Mouse (Mus musculus) adrenal gland, postnatal 4 days (tissue): ENCODE results near the gene Ap1s3. TPM values are rescaled to one million over a fixed set of nuclear protein-coding genes. Genes with fewer than 3 reads are reported as not detected.

Experiments
- DNase-seq, 2 experiments: peaks; one replicate each; pipeline ENCODE4 v3.0.0; 2021 to 2022; ENCODE audit warnings: low spot score in 2 of 2, mixed read lengths in 2 of 2
- total RNA-seq, 2 experiments: library from RNA; stranded (reverse); gene quantifications; 2 replicates each; pipeline ENCODE4 v1.2.3; 2021

Ap1s3 gene
- total RNA-seq, 2 experiments from 2014 or later: 1.4 to 2.4 TPM

DNA sequence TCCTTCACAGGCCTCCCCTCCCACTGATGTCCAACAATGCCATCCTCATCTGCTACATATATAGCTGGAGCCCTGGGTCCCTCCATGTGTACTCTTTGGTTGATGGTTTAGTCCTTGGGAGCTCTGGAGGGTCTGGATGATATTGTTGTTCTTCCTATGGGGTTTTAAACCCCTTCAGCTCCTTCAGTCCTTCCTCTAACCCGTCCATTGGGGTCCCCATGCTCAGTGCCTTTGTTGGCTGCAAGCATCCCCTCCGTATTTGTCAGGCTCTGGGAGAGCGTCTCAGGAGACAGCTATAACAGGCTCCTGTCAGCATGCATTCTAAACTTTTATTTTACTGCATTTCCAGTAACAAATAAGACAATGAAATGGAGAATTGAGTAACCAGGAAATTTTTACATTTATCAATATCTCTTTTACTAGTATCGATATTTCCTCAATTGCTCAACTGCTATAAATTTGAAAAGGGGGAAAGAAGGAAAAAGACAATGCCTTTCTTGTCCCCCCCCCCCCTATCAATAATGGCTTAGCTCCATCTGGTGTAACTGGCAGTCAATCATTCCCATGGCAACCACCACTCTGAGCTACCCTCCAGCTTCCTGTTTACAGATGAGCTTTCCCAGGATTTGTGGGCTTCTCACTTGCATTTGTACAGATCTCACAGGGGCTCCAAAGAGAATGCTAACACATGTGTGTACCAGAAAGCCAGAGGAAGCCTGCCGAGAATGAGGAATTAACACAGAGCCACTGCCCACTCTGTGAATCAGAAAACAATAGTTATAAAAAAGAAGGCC is 73.2 kb downstream of the Ap1s3 start:
- no peak for DNase-seq

DNA sequence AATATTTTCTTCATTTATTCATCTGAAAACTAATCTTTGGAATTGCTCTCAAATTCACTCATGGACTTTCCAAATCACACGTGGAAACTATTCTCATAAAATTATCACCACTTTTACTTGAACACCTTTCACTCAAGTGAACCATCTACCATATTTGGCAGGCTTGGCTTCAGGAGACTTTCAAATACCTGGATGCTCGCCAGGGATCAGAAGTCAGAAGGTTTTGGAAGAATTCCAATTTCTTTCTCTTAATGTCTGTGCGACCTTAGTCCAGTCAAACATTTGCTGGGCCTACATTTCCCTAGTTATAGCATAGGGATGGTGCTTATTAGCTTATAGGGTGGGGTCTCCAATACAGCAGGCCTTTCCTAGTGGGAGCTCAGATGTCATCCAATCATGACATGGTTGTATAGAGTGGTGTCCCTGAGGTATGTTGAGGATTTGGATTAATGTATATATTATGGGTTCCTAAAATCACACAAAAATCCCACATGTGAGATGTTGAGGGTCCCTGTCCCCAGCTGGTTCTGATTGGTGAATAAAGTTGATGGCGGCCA is 79.0 kb downstream of the Ap1s3 start:
- DNase-seq: no peak

DNA sequence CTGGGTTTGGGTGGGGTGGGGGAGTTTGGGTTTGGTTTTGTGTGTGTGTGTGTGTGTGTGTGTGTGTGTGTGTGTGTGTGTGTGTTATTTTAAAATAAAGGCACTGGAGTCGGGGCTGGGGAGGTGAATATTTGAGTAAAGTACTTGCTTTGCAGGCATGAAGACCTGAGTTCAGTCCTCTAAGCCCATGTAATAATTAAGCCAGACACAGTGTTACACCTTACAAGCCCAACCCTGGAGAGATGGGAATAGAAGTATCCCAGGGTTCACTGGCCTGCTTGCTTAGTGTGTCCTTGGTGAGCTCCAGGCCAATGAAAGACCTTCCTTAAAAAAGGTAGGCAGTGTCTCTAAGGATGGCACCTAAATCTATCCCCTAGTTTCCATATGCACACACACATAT is 80.7 kb downstream of the Ap1s3 start:
- DNase-seq: no peak

DNA sequence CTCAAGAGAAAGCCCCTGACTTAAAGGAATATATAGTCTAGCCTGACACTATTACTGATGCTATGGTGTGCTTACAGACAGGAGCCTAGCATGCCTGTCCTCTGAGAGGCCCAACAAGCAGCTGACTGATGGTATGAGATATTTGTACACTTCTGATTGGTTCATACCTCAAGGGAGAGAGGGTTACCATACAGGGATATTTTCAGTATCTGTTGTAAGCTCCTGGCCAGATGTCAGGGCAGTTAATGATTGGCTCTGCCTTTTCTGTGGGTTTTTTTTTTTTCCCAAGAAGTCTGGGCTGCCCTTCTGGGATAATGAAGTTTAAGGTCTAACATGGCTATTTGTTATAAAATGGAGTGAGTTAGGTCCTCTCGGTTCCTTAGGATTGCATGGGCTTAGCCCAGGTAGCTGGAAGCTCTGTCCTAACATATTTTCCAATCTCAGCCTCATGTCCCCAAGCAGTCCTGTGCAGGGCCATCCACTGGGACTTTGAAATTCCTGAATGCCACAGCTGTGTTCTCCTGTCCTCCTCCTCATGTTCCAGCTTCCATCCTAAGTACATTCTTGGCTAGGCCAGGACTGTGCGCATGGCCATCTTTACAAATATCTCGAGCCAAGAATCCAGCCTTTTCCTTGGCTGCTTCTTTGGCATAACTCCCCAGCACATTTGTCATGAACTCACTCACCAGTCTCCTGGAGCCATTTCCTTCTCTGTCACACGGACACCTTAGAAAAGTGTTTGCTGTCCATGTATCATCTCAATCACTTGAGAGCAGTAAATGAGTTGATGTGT is 81.6 kb downstream of the Ap1s3 start:
- no peak for DNase-seq

DNA sequence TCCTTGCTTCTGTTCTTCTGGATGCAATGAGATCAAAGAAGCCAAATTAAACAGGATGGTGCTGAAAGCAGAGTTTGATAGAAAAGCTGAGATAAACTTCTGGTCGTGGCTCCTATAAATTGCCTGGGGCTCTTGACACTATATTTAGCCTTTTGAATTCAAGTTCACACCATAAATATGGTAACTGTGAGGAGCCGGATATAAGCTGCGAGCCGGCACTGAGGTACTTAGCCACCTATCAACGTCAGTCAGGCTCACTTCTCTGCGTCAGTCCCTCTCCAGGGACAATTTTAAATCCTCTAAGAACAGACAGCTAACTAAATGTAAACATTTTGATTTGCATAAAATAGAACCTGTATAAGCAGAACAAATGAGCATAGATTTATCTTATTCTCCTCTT is 82.3 kb downstream of the Ap1s3 start:
- DNase-seq: no peak

DNA sequence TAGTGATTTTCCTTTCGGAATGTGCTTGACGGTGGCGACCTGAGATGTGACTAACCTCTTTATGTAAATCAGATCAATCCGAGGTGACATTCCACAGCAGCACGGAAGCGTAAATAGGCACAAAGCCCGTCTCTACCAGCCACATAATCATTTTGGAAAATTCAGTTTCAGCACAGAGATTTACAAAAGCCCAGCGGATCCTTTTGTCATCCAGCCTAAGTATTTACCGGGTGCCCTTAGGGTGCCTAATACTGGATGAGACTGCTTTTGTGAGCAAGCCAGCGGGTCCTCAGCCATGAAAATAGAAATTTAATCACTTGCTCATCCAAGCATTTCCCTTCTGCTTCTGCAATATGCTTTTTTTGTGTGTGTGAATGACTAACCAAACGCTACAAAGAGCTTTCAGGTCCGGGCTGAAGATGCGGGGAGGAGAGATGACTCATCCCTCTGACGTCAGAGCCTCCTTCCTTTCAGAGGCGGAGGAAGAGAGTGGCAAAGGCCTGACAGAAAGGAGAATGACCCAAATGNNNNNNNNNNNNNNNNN is 90.6 kb downstream of the Ap1s3 start:
- DNase-seq: peak in 1 of 2 experiments; percentile 22

DNA sequence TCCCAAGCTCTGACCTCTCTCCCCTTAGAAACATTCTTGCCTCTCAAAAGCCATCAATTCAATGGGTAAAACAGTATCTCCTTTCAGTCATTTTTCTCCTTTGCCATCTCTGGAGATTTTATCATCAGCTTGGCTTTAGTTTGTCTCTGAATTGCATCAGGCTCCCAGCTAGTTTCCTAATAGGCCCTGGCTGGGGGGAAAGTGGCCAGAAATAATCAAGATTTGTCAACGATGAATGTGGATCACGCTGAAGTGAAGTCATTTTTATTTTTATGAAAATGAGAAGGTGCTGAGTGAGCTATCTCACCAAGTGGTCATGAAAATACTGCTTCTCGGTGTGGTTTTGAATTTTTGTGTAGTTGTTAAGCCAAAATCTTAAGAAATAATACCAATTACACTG is 94.4 kb downstream of the Ap1s3 start:
- no peak for DNase-seq

DNA sequence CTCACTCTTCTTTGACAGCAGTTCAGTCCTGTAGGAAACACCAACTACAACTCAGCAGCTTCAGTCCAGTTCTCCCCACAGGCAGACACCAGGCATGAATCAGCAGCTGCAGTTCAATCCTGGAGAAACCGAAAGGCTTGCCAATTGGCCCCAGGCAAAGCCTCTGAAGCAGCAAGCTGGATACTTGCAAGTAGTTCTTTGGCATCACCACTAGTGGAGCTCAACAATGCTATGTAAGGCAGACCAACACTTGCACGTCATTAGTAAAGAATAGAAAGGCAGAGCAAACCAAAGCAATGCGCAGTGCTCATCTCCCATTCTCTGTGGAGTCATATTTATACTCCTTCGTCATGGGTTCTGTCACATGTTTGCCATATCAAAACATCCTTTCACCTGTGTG is 99.9 kb downstream of the Ap1s3 start:
- DNase-seq: no peak

DNA sequence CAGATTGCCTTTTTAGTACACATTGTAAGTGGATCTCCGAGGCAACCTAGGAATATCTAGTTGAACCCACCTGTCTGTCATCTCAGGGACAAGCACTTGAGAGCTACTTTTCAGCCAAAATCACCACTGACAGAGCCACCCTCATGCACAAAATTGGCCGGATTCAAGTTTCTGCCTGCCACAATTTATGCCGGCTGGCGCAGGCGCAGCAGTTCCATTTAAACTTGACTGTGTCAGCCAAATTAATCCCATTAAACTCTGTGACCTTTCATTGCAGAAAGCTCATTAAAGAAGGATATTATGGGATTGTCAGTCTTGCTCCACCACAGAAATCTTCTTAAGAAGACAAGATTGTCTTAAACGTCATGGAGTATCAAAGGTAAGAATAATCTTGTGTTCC is 100.6 kb downstream of the Ap1s3 start:
- DNase-seq: no peak

DNA sequence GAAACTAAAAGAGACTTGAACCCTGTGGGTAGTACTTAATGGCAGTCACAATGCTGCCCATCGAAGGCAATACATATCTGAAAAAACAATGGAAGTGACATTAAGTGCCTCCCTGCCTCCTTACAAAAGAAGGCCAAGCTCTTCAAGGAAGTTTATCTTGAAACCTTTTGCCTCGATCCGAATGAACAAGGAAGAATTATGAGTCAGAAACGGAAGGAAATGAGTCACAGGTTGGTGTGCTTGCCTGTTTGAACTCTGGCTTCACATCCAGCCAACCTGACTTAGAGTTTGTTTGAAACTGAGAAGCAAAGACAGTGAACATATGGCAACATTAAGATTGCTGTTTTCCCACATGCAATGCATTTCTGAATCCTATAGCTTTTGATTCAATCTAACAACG is 110.6 kb downstream of the Ap1s3 start:
- no peak for DNase-seq

Other genes starting within 250 kb of the Ap1s3 start
- gene Scg2, start 231.9 kb downstream of the Ap1s3 start, total RNA-seq: 100 to 1,000 TPM; 520 to 570 TPM
- 10 to 100 TPM; 59.6 to 65.1 TPM for gene Mrpl44, start 104.0 kb upstream of the Ap1s3 start, total RNA-seq
- gene Wdfy1, start 104.2 kb upstream of the Ap1s3 start, total RNA-seq: 10 to 100 TPM; 46.4 TPM
- 10 to 100 TPM; 20.1 to 31.4 TPM for gene Serpine2, start 189.2 kb upstream of the Ap1s3 start, total RNA-seq